Mouse (Mus musculus) embryonic facial prominence, embryonic 15.5 days (tissue): ENCODE measurements around the gene Olfr457. TPM values are rescaled to one million over a fixed set of nuclear protein-coding genes. Genes with fewer than 3 reads are reported as not detected.
"Not testable (repeated sequence)": the region's sequence is repeated elsewhere in the genome, so short reads cannot be mapped to it uniquely, and the experiment has no call there.

Experiments used
- ATAC-seq: fragments of 200-750 bp; cut with Nextera tagmentation; 2 replicates; pipeline ENCODE4 v1.8.0; 2017; ENCODE audit warnings: low read depth, moderate TSS enrichment; ENCODE audit not compliant: insufficient number of reproducible peaks, low FRiP score, low TSS enrichment
- H3K27ac ChIP-seq: fragments of 300-500 bp; sonication (generic); replicated peaks from 2 replicates; pipeline ENCODE4 v1.5.1; 2015; ENCODE audit warnings: mild to moderate bottlenecking, inconsistent platforms
- H3K27me3 ChIP-seq: fragments of 300-500 bp; sonication (generic); 2 replicates; pipeline ENCODE4 v1.6.1; 2015; ENCODE audit warnings: inconsistent platforms
- H3K36me3 ChIP-seq: fragments of 300-500 bp; sonication (generic); 2 replicates; pipeline ENCODE4 v1.6.1; 2015; ENCODE audit warnings: mild to moderate bottlenecking, inconsistent platforms
- H3K4me1 ChIP-seq: fragments of 300-500 bp; sonication (generic); 2 replicates; pipeline ENCODE4 v1.6.1; 2015; ENCODE audit warnings: inconsistent platforms
- H3K4me2 ChIP-seq: fragments of 300-500 bp; sonication (generic); replicated peaks from 2 replicates; pipeline ENCODE4 v1.6.1; 2015; ENCODE audit warnings: mild to moderate bottlenecking, inconsistent platforms
- H3K4me3 ChIP-seq: fragments of 300-500 bp; sonication (generic); replicated peaks from 2 replicates; pipeline ENCODE4 v1.5.1; 2015; ENCODE audit warnings: mild to moderate bottlenecking, inconsistent platforms
- H3K9ac ChIP-seq: fragments of 300-500 bp; sonication (generic); 2 replicates; pipeline ENCODE4 v1.6.1; 2015; ENCODE audit warnings: inconsistent platforms
- H3K9me3 ChIP-seq: fragments of 300-500 bp; sonication (generic); replicated peaks from 2 replicates; pipeline ENCODE4 v1.6.1; 2016; ENCODE audit warnings: inconsistent platforms
- WGBS: fragments of 180-500 bp; shearing (Covaris S2); methylation state at CpG from one replicate; pipeline ENCODE4 v1.1.7; 2015; 5-methylcytosine and 5-hydroxymethylcytosine counted together
- polyA plus RNA-seq: library from polyadenylated mRNA; unstranded; fragments of >200 nt; fragmentation: Nextera tagmentation; extraction: Ambion mirVana; gene quantifications from 2 replicates; pipeline ENCODE4 v1.2.1, GENCODE M21; 2015

Gene Olfr457
- 0.08 TPM in 1 of 2 replicates, not detected in the other for polyA plus RNA-seq

DNA sequence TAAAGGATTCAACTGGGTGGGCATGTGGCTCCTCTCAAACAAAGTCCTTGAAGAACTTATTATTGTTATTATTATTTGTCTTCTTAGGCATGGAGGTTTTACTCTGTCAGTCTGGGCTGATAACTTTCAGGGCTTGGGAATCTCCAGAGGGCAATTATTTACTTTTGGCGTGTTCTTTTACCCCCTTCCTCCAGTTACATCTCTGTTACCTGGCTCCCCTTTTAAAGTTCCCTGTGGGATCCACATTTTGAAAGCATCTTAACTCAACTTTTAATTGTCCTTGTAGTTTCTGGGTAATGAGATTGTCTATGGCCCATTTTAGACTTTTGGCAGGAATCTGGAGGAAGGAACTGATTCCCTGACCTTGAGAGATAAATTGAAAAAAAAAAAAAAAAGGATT is at the start of gene Olfr457:
TSS of gene Olfr457 (minus strand) at position 101 of the 400 bp plus-strand sequence.
- Histone ChIP-seq H3K4me2 (no peak within 1 kb of the TSS), H3K27me3 (no peaks in the 10 kb centered on the region), H3K27ac (no peak within 1 kb of the TSS), H3K9me3 (no peaks in the 10 kb centered on the region), H3K4me1 (no peaks in the 10 kb centered on the region), H3K4me3 (no peak within 1 kb of the TSS), H3K9ac (no peak within 1 kb of the TSS), H3K36me3 (no peaks in the 10 kb centered on the region)
- no peak for ATAC-seq
- 41% methylated on average over 1 of the region's 1 CpGs for WGBS

DNA sequence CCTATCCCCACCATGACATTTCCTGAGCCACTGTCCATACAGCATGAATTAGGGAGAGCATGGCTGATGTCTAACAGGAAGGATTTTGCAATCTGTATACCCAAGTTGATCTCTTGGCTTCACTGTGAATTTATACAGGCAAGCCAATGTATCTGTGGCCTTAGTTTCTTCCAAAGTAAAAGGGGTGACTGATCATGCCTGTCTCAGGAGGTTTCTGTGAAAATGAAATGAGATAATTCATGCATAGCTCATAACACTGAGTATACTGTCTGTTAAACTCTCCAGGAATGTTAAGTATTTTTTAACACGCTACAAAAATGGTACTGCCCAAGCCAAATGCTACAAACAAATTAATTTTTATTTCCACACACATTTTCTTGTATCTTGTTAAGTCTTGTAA is 37.3 kb upstream of the Olfr457 start:
- H3K4me3 ChIP-seq: no peak overlapping the region
- H3K9ac ChIP-seq: no peak overlapping the region
- H3K27ac ChIP-seq: no peak overlapping the region
- ATAC-seq: no peak
- H3K4me1 ChIP-seq: no peaks in the 10 kb centered on the region
- no peaks in the 10 kb centered on the region for H3K9me3 ChIP-seq
- no peaks in the 10 kb centered on the region for H3K27me3 ChIP-seq
- 50% methylated on average over 1 of the region's 1 CpGs for WGBS
- no peaks in the 10 kb centered on the region for H3K36me3 ChIP-seq
- H3K4me2 ChIP-seq: no peak overlapping the region

GRCm38 (mm10) chr6:42509311-42509710 is 33.2 kb upstream of the Olfr457 start:
- no peak overlapping the region for H3K4me2 ChIP-seq
- H3K9me3 ChIP-seq: no peaks in the 10 kb centered on the region
- ATAC-seq: no peak
- H3K9ac ChIP-seq: no peak overlapping the region
- H3K27ac ChIP-seq: no peak overlapping the region
- no peaks in the 10 kb centered on the region for H3K4me1 ChIP-seq
- no peaks in the 10 kb centered on the region for H3K27me3 ChIP-seq
- no peak overlapping the region for H3K4me3 ChIP-seq
- H3K36me3 ChIP-seq: no peaks in the 10 kb centered on the region

- no peaks in the 10 kb centered on the region for H3K27me3 ChIP-seq
- H3K27ac ChIP-seq: no peak overlapping the region
- H3K4me2 ChIP-seq: no peak overlapping the region
- ATAC-seq: no peak
- 74% methylated on average over 2 of the region's 2 CpGs for WGBS
- no peaks in the 10 kb centered on the region for H3K4me1 ChIP-seq
- no peaks in the 10 kb centered on the region for H3K36me3 ChIP-seq
- no peaks in the 10 kb centered on the region for H3K9me3 ChIP-seq
- H3K9ac ChIP-seq: no peak overlapping the region
- H3K4me3 ChIP-seq: no peak overlapping the region
Observed at GRCm38 (mm10) chr6:42503478-42503877, 27.3 kb upstream of the Olfr457 start.

DNA sequence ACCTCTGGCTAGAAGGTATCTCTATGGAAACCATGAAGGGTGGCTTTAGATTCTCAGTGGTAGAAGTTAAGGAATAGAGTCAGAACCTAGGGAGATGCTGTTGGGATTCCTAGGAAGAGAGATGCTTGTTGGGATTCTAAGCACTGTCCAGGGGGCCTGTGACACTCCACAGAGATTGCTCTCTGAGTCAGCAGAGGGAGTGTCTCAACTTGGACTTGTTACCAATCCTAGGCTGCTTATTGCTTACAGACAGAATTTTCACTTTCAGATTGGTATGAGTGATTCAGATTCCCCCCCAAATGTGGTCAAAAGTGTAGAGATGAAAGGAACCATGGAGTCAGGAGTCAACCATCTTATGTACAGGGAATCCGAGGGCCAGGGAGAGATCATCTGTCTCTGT is 13.6 kb upstream of the Olfr457 start:
- no peak overlapping the region for H3K27ac ChIP-seq
- 70% methylated on average over 1 of the region's 1 CpGs for WGBS
- no peaks in the 10 kb centered on the region for H3K27me3 ChIP-seq
- H3K9me3 ChIP-seq: no peaks in the 10 kb centered on the region
- no peak overlapping the region for H3K9ac ChIP-seq
- H3K4me2 ChIP-seq: no peak overlapping the region
- no peak overlapping the region for H3K4me3 ChIP-seq
- no peaks in the 10 kb centered on the region for H3K4me1 ChIP-seq
- H3K36me3 ChIP-seq: no peaks in the 10 kb centered on the region
- no peak for ATAC-seq

GRCm38 (mm10) chr6:42487114-42487513 is 11.0 kb upstream of the Olfr457 start, which contains the start of gene Olfr456:
Olfr456 (minus strand) TSS chr6:42487214.
- H3K36me3 ChIP-seq: no peaks in the 10 kb centered on the region
- no peak within 1 kb of the TSS for H3K4me3 ChIP-seq
- WGBS: 78% methylated on average over 1 of the region's 1 CpGs
- no peak within 1 kb of the TSS for H3K4me2 ChIP-seq
- no peak for ATAC-seq
- no peaks in the 10 kb centered on the region for H3K27me3 ChIP-seq
- no peaks in the 10 kb centered on the region for H3K9me3 ChIP-seq
- H3K27ac ChIP-seq: no peak within 1 kb of the TSS
- no peaks in the 10 kb centered on the region for H3K4me1 ChIP-seq
- no peak within 1 kb of the TSS for H3K9ac ChIP-seq

GRCm38 (mm10) chr6:42484633-42485032 is 8.5 kb upstream of the Olfr457 start:
- Histone ChIP-seq H3K4me3 (no peak overlapping the region), H3K4me1 (no peaks in the 10 kb centered on the region), H3K4me2 (no peak overlapping the region), H3K36me3 (no peaks in the 10 kb centered on the region), H3K9ac (no peak overlapping the region), H3K27me3 (no peaks in the 10 kb centered on the region), H3K27ac (no peak overlapping the region), H3K9me3 (no peaks in the 10 kb centered on the region)
- ATAC-seq: no peak

DNA sequence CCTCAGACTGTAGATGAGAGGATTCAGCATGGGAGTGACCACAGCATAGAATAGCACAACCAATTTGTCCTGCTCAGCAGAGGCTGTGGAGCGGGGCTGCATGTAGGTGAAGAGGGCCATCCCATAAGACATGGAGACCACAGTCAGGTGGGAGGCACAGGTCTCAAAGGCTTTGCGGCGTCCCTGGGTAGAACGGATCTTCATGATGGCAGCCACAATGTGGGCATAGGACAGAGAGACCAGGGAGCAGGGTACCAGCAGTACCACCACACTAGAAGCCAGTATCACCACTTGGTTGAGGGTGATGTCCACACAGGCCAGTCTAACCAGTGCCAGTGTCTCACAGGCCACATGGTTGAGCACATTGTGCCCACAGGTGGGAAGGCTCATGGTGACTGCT is 4.8 kb downstream of the Olfr457 start:
- H3K9me3 ChIP-seq, H3K9ac ChIP-seq, H3K4me1 ChIP-seq, H3K27ac ChIP-seq, H3K36me3 ChIP-seq, H3K4me2 ChIP-seq, H3K4me3 ChIP-seq, H3K27me3 ChIP-seq: not testable (repeated sequence)
- 0 out of 2 replicates have a peak, but pooled peaks have one; percentile 7 for ATAC-seq
- WGBS: 97% methylated on average over 4 of the region's 4 CpGs

GRCm38 (mm10) chr6:42470542-42470941 is 5.6 kb downstream of the Olfr457 start:
- H3K27ac ChIP-seq: no peak overlapping the region
- H3K4me1 ChIP-seq: no peaks in the 10 kb centered on the region
- H3K9me3 ChIP-seq: no peaks in the 10 kb centered on the region
- no peak for ATAC-seq
- no peaks in the 10 kb centered on the region for H3K27me3 ChIP-seq
- no peak overlapping the region for H3K9ac ChIP-seq
- no peak overlapping the region for H3K4me2 ChIP-seq
- no peaks in the 10 kb centered on the region for H3K36me3 ChIP-seq
- H3K4me3 ChIP-seq: no peak overlapping the region
- WGBS: 90% methylated on average over 4 of the region's 4 CpGs

- Histone ChIP-seq H3K36me3 (no peaks in the 10 kb centered on the region), H3K4me3 (no peak within 1 kb of the TSS), H3K27me3 (no peaks in the 10 kb centered on the region), H3K27ac (no peak within 1 kb of the TSS), H3K9me3 (no peaks in the 10 kb centered on the region), H3K9ac (no peak within 1 kb of the TSS), H3K4me2 (no peak within 1 kb of the TSS), H3K4me1 (no peaks in the 10 kb centered on the region)
- 67% methylated on average over 1 of the region's 1 CpGs for WGBS
- no peak for ATAC-seq
Observed at GRCm38 (mm10) chr6:42465096-42465495, 11.0 kb downstream of the Olfr457 start, which contains the start of gene Olfr458. Olfr458 (minus strand) TSS chr6:42465196.

GRCm38 (mm10) chr6:42447381-42447780 is 28.8 kb downstream of the Olfr457 start:
- no peak overlapping the region for H3K9ac ChIP-seq
- H3K27ac ChIP-seq: no peak overlapping the region
- no peak overlapping the region for H3K4me2 ChIP-seq
- H3K27me3 ChIP-seq: no peaks in the 10 kb centered on the region
- no peaks in the 10 kb centered on the region for H3K9me3 ChIP-seq
- no peaks in the 10 kb centered on the region for H3K36me3 ChIP-seq
- WGBS: 79% methylated on average over 2 of the region's 2 CpGs
- no peak for ATAC-seq
- no peaks in the 10 kb centered on the region for H3K4me1 ChIP-seq
- H3K4me3 ChIP-seq: no peak overlapping the region

- H3K9me3 ChIP-seq: no peaks in the 10 kb centered on the region
Observed at GRCm38 (mm10) chr6:42444491-42444890, 31.6 kb downstream of the Olfr457 start.

More at GRCm38 (mm10) chr6:42444491-42444890, 31.6 kb downstream of the Olfr457 start:
- Histone ChIP-seq H3K36me3 (no peaks in the 10 kb centered on the region), H3K9ac (no peak overlapping the region), H3K4me1 (no peaks in the 10 kb centered on the region), H3K27me3 (no peaks in the 10 kb centered on the region), H3K4me2 (no peak overlapping the region), H3K4me3 (no peak overlapping the region), H3K27ac (no peak overlapping the region)
- no peak for ATAC-seq
- WGBS: 73% methylated on average over 2 of the region's 2 CpGs
